In genomic region chr15:77153625-77154024, GRCm38 (mm10) we compare ENCODE assay signal across 8 mouse cellular contexts.
DNase-seq lines count a peak whose midpoint lies in the region; ATAC-seq lines count a peak whose summit lies in the region.

No protein-coding gene starts in this region.

- peak overlapping the region; percentile 58 for H3K4me2 ChIP-seq in embryonic facial prominence, embryonic 14.5 days (ENCODE audit: low read depth, low read length)
- peak overlapping the region; percentile 72 for H3K4me2 ChIP-seq in heart, embryonic 11.5 days
- H3K4me2 ChIP-seq in kidney, embryonic 16.5 days (replicated peaks; ENCODE audit: low read depth, low read length) = peak overlapping the region; percentile 61

- H3K9me3 ChIP-seq in embryonic facial prominence, embryonic 14.5 days (ENCODE audit: control insufficient read depth, low read length) = no peaks in the 10 kb centered on the region
- H3K9me3 ChIP-seq in heart, embryonic 11.5 days (replicated peaks; ENCODE audit: control insufficient read depth, low read length) = no peaks in the 10 kb centered on the region
- no peaks in the 10 kb centered on the region for H3K9me3 ChIP-seq in kidney, embryonic 16.5 days (ENCODE audit: low read length)

- no peaks in the 10 kb centered on the region for H3K27me3 ChIP-seq in embryonic facial prominence, embryonic 14.5 days (replicated peaks; ENCODE audit: control insufficient read depth, insufficient read depth, low read length)
- H3K27me3 ChIP-seq in heart, embryonic 11.5 days (ENCODE audit: control insufficient read depth, insufficient read depth, low read length) = no peaks in the 10 kb centered on the region
- no peaks in the 10 kb centered on the region for H3K27me3 ChIP-seq in kidney, embryonic 16.5 days (ENCODE audit: insufficient read depth, low read length)

- DNase-seq in 3T3-L1 (ENCODE audit: low read depth, low spot score) (peak; percentile 97), liver (peak; percentile 72)
- DNase-seq in adrenal gland, postnatal 36 days = peak; percentile 88 to 91
- DNase-seq in embryonic facial prominence, embryonic 14.5 days (ENCODE audit: low spot score) = peak; percentile 96
- peak; percentile 79 for DNase-seq in neural tube, embryonic 10.5 days (ENCODE audit: extremely low spot score, low spot score)
- DNase-seq in urinary bladder, postnatal 14 days (ENCODE audit: low spot score) = peak; percentile 85

- H3K27ac ChIP-seq in embryonic facial prominence, embryonic 14.5 days (replicated peaks; ENCODE audit: low read depth, low read length) = peak overlapping the region; percentile 93
- peak overlapping the region; percentile 92 for H3K27ac ChIP-seq in heart, embryonic 11.5 days (ENCODE audit: low read depth, low read length)
- peak overlapping the region; percentile 92 for H3K27ac ChIP-seq in kidney, embryonic 16.5 days (ENCODE audit: low read length)

- peak overlapping the region; percentile 61 for H3K9ac ChIP-seq in embryonic facial prominence, embryonic 14.5 days (ENCODE audit: low read depth, low read length)
- peak overlapping the region; percentile 75 for H3K9ac ChIP-seq in heart, embryonic 11.5 days (ENCODE audit: low read depth, low read length)
- H3K9ac ChIP-seq in kidney, embryonic 16.5 days (replicated peaks; ENCODE audit: low read length) = peak overlapping the region; percentile 77

- peak overlapping the region; percentile 46 for H3K4me3 ChIP-seq in embryonic facial prominence, embryonic 14.5 days (ENCODE audit: low read depth, low read length)
- peak overlapping the region; percentile 63 for H3K4me3 ChIP-seq in heart, embryonic 11.5 days (ENCODE audit: low read depth, low read length)
- peak overlapping the region; percentile 59 for H3K4me3 ChIP-seq in kidney, embryonic 16.5 days (ENCODE audit: low read length)

- peak; percentile 90 for ATAC-seq in embryonic facial prominence, embryonic 14.5 days (ENCODE audit: low read depth)
- peak; percentile 80 for ATAC-seq in heart, embryonic 11.5 days (replicated peaks; ENCODE audit: insufficient number of reproducible peaks, low FRiP score, low TSS enrichment)
- peak; percentile 94 for ATAC-seq in kidney, embryonic 16.5 days (ENCODE audit: low FRiP score, low TSS enrichment)

- WGBS in embryonic facial prominence, embryonic 14.5 days = 0% methylated on average over 12 of the region's 12 CpGs
- WGBS in heart, embryonic 11.5 days (ENCODE audit: insufficient replicate concordance) = 2% methylated on average over 12 of the region's 12 CpGs
- WGBS in kidney, embryonic 16.5 days = under 1% methylated on average over 12 of the region's 12 CpGs

- H3K4me1 ChIP-seq in embryonic facial prominence, embryonic 14.5 days (ENCODE audit: control insufficient read depth, insufficient read depth, low read length) = peaks cover 39% of the 10 kb centered on the region
- H3K4me1 ChIP-seq in heart, embryonic 11.5 days (ENCODE audit: control insufficient read depth, insufficient read depth, low read length) = peaks cover 48% of the 10 kb centered on the region
- peaks cover 52% of the 10 kb centered on the region for H3K4me1 ChIP-seq in kidney, embryonic 16.5 days (ENCODE audit: insufficient read depth, low read length)

- peaks cover 4% of the 10 kb centered on the region; the same call in 1 of the 2 replicates for H3K36me3 ChIP-seq in embryonic facial prominence, embryonic 14.5 days (ENCODE audit: control insufficient read depth, insufficient read depth, low read length)
- no peaks in the 10 kb centered on the region for H3K36me3 ChIP-seq in heart, embryonic 11.5 days (ENCODE audit: control insufficient read depth, insufficient read depth, low read length)
- no peaks in the 10 kb centered on the region for H3K36me3 ChIP-seq in kidney, embryonic 16.5 days (ENCODE audit: insufficient read depth, low read length)

Comparison
In these comparisons a context has a peak if more than half of its experiments do, and no peak if none do; other contexts are left out.
1. Peak in every context shown above with its lines: DNase-seq, ATAC-seq, H3K4me3 ChIP-seq and H3K27ac ChIP-seq.